Mouse (Mus musculus) gastrocnemius, postnatal 36 days (tissue): ENCODE results near the gene Troap. TPM values are rescaled to one million over a fixed set of nuclear protein-coding genes. Genes with fewer than 3 reads are reported as not detected.
A peak's percentile ranks its signal among the peaks of the same experiment; 100 is the strongest.

Experiments used
- DNase-seq, 2 experiments: peaks; one replicate each; pipeline ENCODE4 v3.0.0; 2022
- intact Hi-C: fragments of 180-260 bp; cut with DNase I; formaldehyde crosslinking; loops from one replicate; pipeline ENCODE4 v1.15.1; 2025
- total RNA-seq, 2 experiments: library from RNA; stranded (reverse); gene quantifications; 2 replicates each; pipeline ENCODE4 v1.2.3; 2021

The Troap gene
- total RNA-seq, 2 experiments from 2014 or later, result 0.62 to 0.69 TPM

- intact Hi-C loops, result no loop called here
- no peak for DNase-seq
These were observed 33.5 kb downstream of the Troap start for GRCm38 (mm10) chr15:99107866-99108265.

DNA sequence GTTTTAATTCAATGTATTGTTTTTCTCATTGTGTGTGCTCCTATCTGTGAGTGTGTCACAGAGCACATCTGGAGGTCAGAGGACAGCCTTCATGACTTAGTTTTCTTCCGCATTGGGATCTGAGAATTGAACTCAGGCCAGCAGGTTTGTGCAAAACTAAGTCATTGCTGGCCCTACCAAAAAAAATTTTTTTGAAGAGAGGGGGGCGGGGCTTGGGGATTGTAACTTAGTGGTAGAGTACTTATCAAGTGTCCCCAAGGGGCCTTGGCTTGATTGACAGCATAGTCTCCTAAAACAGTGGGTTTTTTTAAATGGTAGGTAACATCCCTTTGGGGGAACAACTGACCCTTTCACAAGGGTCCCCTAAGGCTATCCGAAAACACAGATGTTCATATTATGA, 36.8 kb downstream of the Troap start:
- intact Hi-C loops, result no loop called here
- DNase-seq, result no peak

GRCm38 (mm10) chr15:99111809-99112208, 37.4 kb downstream of the Troap start:
- DNase-seq, result no peak
- intact Hi-C loops, result no loop called here

- DNase-seq, result no peak
These were observed 38.5 kb downstream of the Troap start for GRCm38 (mm10) chr15:99112843-99113395.

GRCm38 (mm10) chr15:99113396-99113975, 39.1 kb downstream of the Troap start:
- no peak for DNase-seq
- intact Hi-C loops, result no loop called here

More at GRCm38 (mm10) chr15:99112843-99113395, 38.5 kb downstream of the Troap start:
- intact Hi-C loops, result no loop called here

DNA sequence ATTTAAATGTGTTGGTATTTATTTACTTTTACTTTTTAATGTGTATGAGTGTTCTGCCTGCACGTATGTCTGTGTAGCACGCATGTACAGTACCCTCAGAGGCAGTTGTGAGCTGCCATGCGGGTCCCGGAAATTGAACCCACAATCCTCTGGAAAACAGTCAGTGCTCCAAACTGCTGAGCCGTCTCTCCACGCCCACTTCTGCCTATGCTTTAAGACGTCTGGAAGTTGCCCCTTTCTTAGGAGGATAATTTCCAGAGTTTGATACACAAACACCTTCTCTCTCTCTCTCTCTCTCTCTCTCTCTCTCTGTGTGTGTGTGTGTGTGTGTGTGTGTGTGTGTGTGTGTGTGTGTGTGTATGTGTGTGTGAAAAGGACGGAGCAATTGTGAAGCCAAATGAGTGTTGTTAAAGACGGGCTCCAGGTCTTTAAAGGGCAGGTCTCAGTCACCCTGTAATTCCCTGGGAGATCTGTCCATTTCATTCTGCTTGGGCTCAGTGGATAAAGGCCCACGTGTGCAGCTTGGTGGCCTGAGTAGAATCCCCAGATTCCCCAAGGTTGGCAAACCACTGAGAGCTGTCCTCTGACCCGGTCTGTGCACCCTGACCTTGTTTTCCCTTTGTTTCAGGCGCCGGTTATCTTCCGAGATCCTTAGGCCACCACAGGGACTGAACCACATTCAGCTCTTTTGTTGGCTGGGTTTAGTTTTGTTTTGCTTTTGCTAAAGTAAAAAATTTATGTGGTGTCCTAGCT, 40.1 kb downstream of the Troap start:
- no peak for DNase-seq
- intact Hi-C loops, result no loop called here

- DNase-seq, result no peak
- intact Hi-C loops, result no loop called here
These were observed 40.7 kb downstream of the Troap start for GRCm38 (mm10) chr15:99115065-99115423.

GRCm38 (mm10) chr15:99116539-99116938, 42.2 kb downstream of the Troap start:
- intact Hi-C loops, result no loop called here
- DNase-seq, result no peak

DNA sequence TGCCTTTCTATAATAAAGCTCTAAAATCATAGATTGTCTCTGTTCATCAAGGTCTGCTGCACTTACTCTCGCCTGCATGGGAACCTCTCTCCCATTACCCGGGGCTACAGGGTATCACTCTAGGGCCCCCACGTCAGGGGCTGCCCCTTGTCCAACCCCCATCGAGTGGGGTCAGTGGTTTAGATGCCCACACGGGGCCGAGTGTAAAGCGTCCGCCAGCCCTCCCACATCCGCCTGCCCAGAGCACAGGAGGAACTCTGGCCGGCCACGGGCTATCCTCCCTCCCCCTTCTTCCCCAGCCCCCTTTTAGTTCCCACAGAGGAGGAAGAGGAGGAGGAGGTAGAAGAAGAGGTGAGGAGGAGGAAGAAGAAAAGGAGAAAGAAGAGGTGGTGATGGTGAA, 46.4 kb downstream of the Troap start:
- no peak for DNase-seq
- intact Hi-C loops, result no loop called here

DNA sequence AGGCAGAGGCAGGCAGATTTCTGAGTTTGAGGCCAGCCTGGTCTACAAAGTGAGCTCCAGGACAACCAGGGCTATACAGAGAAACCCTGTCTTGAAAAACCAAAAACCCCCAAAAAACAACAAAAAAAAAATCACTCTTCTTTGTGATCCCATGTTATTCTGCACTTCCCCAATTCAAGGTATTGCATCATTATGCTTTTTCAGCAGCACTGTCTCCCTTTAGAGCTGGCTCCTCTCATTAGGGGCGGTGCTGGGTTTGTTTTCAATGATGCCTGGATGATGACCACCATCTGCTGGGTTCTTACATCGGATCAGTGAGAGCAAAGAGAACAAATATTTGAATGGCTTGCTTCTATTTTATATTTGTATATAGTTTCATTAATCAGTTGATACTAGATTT, 48.3 kb downstream of the Troap start:
- no peak for DNase-seq
- intact Hi-C loops, result no loop called here

- intact Hi-C loops, result no loop called here
- no peak for DNase-seq
These were observed 51.3 kb downstream of the Troap start, which contains the start of gene Spats2 for GRCm38 (mm10) chr15:99125711-99126080. Gene Spats2 (plus strand): TSS chr15:99125916.

- intact Hi-C loops, result no loop called here
These were observed 51.9 kb downstream of the Troap start for GRCm38 (mm10) chr15:99126081-99126815.

DNA sequence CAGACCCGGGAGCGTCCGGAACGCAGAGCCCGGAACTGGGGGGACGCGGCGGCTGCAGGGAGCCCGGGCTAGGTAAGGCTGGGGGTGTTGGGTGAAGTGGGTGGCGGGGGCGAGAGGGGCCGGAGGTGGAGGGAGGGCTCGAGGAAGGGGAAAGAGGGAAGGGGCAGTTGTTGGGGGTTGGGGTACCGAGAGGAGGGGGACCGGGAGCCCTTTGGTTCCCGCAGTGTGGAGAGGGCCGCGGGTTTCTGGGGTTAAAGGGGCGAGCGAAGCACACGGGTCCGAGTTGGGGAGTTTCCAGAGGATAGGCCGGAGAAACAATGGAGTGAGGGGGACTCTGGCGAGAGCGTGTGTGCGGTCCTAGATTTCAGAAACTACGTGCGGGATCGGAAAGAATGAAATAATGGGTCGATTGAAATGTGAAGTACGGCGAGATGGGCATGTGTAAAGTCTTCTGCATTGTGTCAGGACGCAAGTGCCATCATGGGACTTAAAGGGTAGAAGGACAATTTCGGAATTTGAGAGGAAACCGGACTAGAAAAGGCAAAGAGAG, 52.5 kb downstream of the Troap start:
- intact Hi-C loops, result no loop called here
- DNase-seq, result no peak

More at GRCm38 (mm10) chr15:99126081-99126815, 51.9 kb downstream of the Troap start:
- peak; percentile 81 to 83 for DNase-seq

GRCm38 (mm10) chr15:99127851-99128522, 53.6 kb downstream of the Troap start:
- intact Hi-C loops, result no loop called here
- no peak for DNase-seq

DNA sequence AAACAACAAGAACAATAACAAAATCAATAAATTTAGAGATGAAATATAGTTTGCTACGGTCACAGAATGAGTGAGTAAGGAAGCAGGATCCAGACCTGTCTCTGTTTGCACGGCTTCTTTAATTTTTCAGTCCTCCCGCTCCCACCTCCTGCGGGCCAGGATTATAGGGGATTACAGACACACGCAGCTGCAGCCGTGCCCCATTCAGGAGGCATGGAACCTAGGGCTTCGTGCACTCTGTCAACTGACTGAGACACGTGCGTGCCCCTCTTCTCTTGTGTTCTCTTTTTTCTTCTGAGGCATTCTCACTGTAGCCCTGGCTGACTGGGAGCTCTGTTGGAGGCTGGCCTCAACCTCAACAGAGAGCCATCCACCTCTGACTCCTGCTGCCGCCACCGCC, 55.1 kb downstream of the Troap start:
- DNase-seq, result no peak
- intact Hi-C loops, result no loop called here

- no peak for DNase-seq
- intact Hi-C loops, result no loop called here
These were observed 55.9 kb downstream of the Troap start for GRCm38 (mm10) chr15:99129956-99130910.
